Mouse (Mus musculus): Measurements from ENCODE around the gene Gm11559. TPM values are rescaled to one million over a fixed set of nuclear protein-coding genes. Genes with fewer than 3 reads are reported as not detected.

Gene Gm11559
- not detected for polyA plus RNA-seq (2017; shearing (Covaris generic))

DNA sequence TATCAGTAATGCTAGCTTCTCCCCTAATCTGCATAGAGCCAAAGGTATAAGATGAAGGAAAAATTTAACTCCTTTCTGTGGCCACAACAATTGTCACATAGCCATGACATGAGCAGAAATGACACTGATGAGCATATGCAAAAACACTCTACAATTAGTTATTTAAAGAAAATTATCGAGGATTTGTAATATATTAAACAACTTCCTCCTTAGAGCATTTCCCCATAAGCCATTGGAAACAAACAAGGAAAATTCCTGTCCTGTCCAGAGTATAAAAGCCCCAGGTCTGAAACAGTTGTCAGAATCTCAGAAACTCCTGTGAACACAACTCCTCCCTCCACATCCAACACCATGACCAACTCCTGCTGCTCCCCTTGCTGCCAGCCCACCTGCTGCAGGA lies at the start of gene Gm11559:
Gene Gm11559, plus strand, starts transcription at position 301 of the 400 bp plus-strand sequence.

GRCm38 (mm10) chr11:99815566-99815965 lies 48.7 kb upstream of the Gm11559 start, which contains the start of gene Gm11564:
Gm11564 (minus strand) TSS chr11:99815666.

GRCm38 (mm10) chr11:99837966-99838365 lies 26.3 kb upstream of the Gm11559 start, which contains the start of gene 2300003K06Rik:
2300003K06Rik (minus strand) TSS chr11:99838066.

DNA sequence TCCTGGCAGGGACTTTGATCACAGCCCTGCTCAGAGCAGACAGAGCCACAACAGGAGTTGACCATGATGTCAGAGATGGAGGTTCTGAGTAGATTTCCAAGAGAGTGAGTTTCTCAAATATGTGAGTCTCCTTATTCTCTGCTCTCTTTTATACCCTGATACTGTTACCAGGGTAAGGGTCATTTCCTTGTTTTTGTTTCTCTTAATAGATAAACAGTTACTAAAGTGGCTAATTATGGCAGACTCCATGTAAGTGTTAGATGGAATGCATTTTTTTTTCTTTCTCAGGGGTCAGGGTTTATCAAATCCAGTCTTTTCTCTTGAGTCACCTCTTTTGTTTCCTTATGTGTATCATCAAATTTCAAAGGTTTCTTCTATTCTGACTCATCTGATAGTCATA lies 12.8 kb upstream of the Gm11559 start, which contains the start of gene Krtap4-16:
Gene Krtap4-16, minus strand, starts transcription at position 101 of the 400 bp plus-strand sequence.

GRCm38 (mm10) chr11:99857617-99858016 lies 6.7 kb upstream of the Gm11559 start, which contains the start of gene Gm11568:
Gm11568 (plus strand) TSS chr11:99857917.

DNA sequence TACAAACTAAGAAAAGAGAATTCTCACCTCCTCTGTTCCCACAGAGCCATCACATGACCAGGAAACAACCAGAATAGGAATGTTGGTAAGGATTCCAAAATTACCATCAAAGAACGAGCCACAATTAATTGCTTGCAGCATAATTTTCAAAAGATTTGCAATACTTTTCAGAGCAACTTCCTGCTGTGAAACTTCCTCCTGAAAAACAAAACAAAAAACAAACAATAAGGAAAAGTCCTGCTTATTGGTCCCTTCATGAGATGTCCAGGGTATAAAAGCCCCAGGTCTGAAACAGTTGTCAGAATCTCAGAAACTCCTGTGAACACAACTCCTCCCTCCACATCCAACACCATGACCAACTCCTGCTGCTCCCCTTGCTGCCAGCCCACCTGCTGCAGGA lies 8.8 kb downstream of the Gm11559 start, which contains the start of gene Krtap9-1:
Gene Krtap9-1, plus strand, starts transcription at position 301 of the 400 bp plus-strand sequence.

GRCm38 (mm10) chr11:99878887-99879286 lies 14.6 kb downstream of the Gm11559 start, which contains the start of gene Gm11567:
Gm11567 (plus strand) TSS chr11:99879187.

GRCm38 (mm10) chr11:99907620-99908019 lies 43.3 kb downstream of the Gm11559 start, which contains the start of gene Krtap31-1:
Krtap31-1 (plus strand) TSS chr11:99907920.

DNA sequence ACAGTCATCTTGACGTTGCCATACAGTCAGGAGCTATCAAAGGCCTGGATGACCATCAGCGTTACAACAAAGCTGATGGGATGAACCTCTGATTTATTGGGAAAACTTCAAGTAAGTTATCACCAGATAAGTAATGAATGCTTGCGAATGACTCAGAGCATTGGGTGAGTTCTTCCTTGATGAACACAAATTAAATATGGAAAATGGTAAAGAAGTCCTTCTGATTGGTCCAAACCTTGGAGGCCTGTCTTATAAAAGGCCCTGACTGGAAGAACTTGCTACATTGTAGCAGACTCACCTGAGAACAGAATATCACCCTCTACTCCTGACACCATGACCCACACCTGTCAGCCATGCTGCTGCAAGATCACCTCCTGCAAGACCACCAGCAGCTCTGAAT lies 50.2 kb downstream of the Gm11559 start, which contains the start of gene Gm11565:
Gene Gm11565, plus strand, starts transcription at position 301 of the 400 bp plus-strand sequence.

Other genes with a start within 250 kb of the Gm11559 start
- gene Krtap2-4, start 249.6 kb upstream of the Gm11559 start, polyA plus RNA-seq (2017; shearing (Covaris generic)), result not detected
- gene Gm11562, start 244.0 kb upstream of the Gm11559 start, polyA plus RNA-seq (2017; shearing (Covaris generic)), result not detected
- not detected for gene Krtap4-1, start 236.2 kb upstream of the Gm11559 start, polyA plus RNA-seq (2017; shearing (Covaris generic))
- not detected for gene Krtap4-2, start 229.4 kb upstream of the Gm11559 start, polyA plus RNA-seq (2017; shearing (Covaris generic))
- not detected for gene Krtap4-7, start 220.4 kb upstream of the Gm11559 start, polyA plus RNA-seq (2017; shearing (Covaris generic))
- gene Gm11555, start 214.2 kb upstream of the Gm11559 start, polyA plus RNA-seq (2017; shearing (Covaris generic)), result not detected
- not detected for gene Gm11563, start 205.5 kb upstream of the Gm11559 start, polyA plus RNA-seq (2017; shearing (Covaris generic))
- not detected for gene Krtap4-6, start 198.5 kb upstream of the Gm11559 start, polyA plus RNA-seq (2017; shearing (Covaris generic))
- not detected for gene Gm14190, start 173.7 kb upstream of the Gm11559 start, polyA plus RNA-seq (2017; shearing (Covaris generic))
- not detected for gene Gm14180, start 130.2 kb upstream of the Gm11559 start, polyA plus RNA-seq (2017; shearing (Covaris generic))
- gene Gm11595, start 91.6 kb upstream of the Gm11559 start, polyA plus RNA-seq (2017; shearing (Covaris generic)), result not detected
- gene Krtap4-8, start 83.8 kb upstream of the Gm11559 start, polyA plus RNA-seq (2017; shearing (Covaris generic)), result not detected
- gene Krtap4-9, start 79.3 kb upstream of the Gm11559 start, polyA plus RNA-seq (2017; shearing (Covaris generic)), result not detected
- gene Gm11596, start 71.0 kb upstream of the Gm11559 start, polyA plus RNA-seq (2017; shearing (Covaris generic)), result not detected
- gene Gm11569, start 65.5 kb upstream of the Gm11559 start, polyA plus RNA-seq (2017; shearing (Covaris generic)), result not detected
- gene Gm11554, start 60.0 kb upstream of the Gm11559 start, polyA plus RNA-seq (2017; shearing (Covaris generic)), result not detected
- gene Krtap4-13, start 54.6 kb upstream of the Gm11559 start, polyA plus RNA-seq (2017; shearing (Covaris generic)), result not detected
- gene Gm11564, start 48.8 kb upstream of the Gm11559 start, polyA plus RNA-seq (2017; shearing (Covaris generic)), result not detected
- not detected for gene 2300003K06Rik, start 26.4 kb upstream of the Gm11559 start, polyA plus RNA-seq (2017; shearing (Covaris generic))
- gene Krtap4-16, start 12.9 kb upstream of the Gm11559 start, polyA plus RNA-seq (2017; shearing (Covaris generic)), result not detected
- not detected for gene Gm11568, start 6.6 kb upstream of the Gm11559 start, polyA plus RNA-seq (2017; shearing (Covaris generic))
- gene Krtap9-1, start 8.9 kb downstream of the Gm11559 start, polyA plus RNA-seq (2017; shearing (Covaris generic)), result not detected
- gene Gm11567, start 14.7 kb downstream of the Gm11559 start, polyA plus RNA-seq (2017; shearing (Covaris generic)), result not detected
- gene Krtap31-1, start 43.4 kb downstream of the Gm11559 start, polyA plus RNA-seq (2017; shearing (Covaris generic)), result not detected
- gene Gm11565, start 50.3 kb downstream of the Gm11559 start, polyA plus RNA-seq (2017; shearing (Covaris generic)), result not detected
- not detected for gene Krtap31-2, start 71.8 kb downstream of the Gm11559 start, polyA plus RNA-seq (2017; shearing (Covaris generic))
- 0.60 TPM for gene Krtap9-5, start 84.0 kb downstream of the Gm11559 start, polyA plus RNA-seq (2017; shearing (Covaris generic))
- gene Krtap29-1, start 114.6 kb downstream of the Gm11559 start, polyA plus RNA-seq (2017; shearing (Covaris generic)), result not detected
- gene Krtap16-1, start 122.1 kb downstream of the Gm11559 start, polyA plus RNA-seq (2017; shearing (Covaris generic)), result not detected
- not detected for gene Krtap17-1, start 129.5 kb downstream of the Gm11559 start, polyA plus RNA-seq (2017; shearing (Covaris generic))
- gene Krt33a, start 151.7 kb downstream of the Gm11559 start, polyA plus RNA-seq (2017; shearing (Covaris generic)), result not detected
- not detected for gene Krt33b, start 165.4 kb downstream of the Gm11559 start, polyA plus RNA-seq (2017; shearing (Covaris generic))
- gene Krt34, start 177.1 kb downstream of the Gm11559 start, polyA plus RNA-seq (2017; shearing (Covaris generic)), result 0.32 TPM
- gene Krt31, start 186.1 kb downstream of the Gm11559 start, polyA plus RNA-seq (2017; shearing (Covaris generic)), result not detected
- not detected for gene Krt32, start 223.8 kb downstream of the Gm11559 start, polyA plus RNA-seq (2017; shearing (Covaris generic))
- not detected for gene Krt35, start 231.8 kb downstream of the Gm11559 start, polyA plus RNA-seq (2017; shearing (Covaris generic))
- gene Krt36, start 241.2 kb downstream of the Gm11559 start, polyA plus RNA-seq (2017; shearing (Covaris generic)), result not detected